Mouse (Mus musculus): ENCODE measurements around the gene Ehmt1. TPM values are rescaled to one million over a fixed set of nuclear protein-coding genes. Genes with fewer than 3 reads are reported as not detected.
"Not testable (repeated sequence)": the region's sequence is repeated elsewhere in the genome, so short reads cannot be mapped to it uniquely, and the experiment has no call there.

The Ehmt1 gene
- polyA plus RNA-seq (2015; fragmentation: Nextera tagmentation; extraction: Ambion mirVana) = 89.4 and 90.3 TPM in 2 replicates

DNA sequence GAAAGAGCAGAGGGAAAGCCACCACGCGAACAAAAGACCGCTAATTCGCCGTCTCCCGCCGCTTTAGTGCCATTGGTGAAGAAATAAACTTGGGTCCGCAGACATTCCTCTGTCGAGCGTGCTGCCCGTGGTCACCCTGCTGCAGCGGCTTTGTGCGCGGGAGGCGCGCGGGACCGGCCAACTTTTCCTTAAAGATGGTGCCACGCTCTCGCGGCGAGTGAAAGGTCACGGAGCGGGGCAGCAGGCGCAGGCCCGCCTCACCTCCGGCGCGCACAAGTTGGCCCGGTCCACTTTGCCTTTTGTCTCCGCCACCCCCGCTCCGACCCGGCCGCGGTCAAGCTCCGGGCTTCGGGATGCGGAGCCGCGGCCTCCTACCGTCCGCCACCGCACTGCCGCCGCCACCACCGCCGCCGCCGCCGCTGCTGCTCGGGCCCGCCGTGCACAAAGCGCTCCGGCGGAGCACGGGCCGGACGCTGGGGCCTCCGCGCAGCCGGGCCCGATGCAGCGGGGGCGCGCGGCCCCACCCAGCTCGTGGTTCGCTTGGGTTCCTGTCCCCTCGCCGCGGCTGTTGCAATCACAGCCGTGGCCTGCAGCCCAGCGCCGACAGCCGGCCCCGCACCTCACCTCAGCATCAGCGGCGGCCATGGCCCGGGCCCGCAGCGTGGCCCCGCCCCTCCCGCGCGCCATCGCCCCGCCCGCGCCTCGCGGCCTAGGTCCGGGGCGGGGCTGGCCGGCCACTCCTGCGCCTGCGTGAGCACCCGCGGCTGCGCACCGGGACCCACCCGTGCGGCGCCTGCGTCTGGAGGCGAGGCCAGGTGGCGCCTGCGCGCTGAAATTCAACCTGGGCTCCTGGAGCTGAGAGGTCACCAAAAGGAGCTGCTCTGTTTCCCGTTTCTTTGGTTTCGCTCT, at the start of gene Ehmt1:
Gene Ehmt1 (minus strand): TSS at position 685 of the 909 bp plus-strand sequence.
- Histone ChIP-seq H3K4me1 (replicated peaks) (peaks cover 19% of the 10 kb centered on the region), H3K36me3 (no peaks in the 10 kb centered on the region), H3K9me3 (no peaks in the 10 kb centered on the region), H3K4me2 (peak within 1 kb of the TSS; percentile 63), H3K9ac (peak within 1 kb of the TSS; percentile 88), H3K27me3 (no peaks in the 10 kb centered on the region), H3K27ac (replicated peaks) (peak within 1 kb of the TSS; percentile 94), H3K4me3 (peak within 1 kb of the TSS; percentile 93)
- peak; percentile 97 for ATAC-seq (ENCODE audit: low FRiP score, low read depth)
- WGBS = under 1% methylated on average over 96 of the region's 112 CpGs

DNA sequence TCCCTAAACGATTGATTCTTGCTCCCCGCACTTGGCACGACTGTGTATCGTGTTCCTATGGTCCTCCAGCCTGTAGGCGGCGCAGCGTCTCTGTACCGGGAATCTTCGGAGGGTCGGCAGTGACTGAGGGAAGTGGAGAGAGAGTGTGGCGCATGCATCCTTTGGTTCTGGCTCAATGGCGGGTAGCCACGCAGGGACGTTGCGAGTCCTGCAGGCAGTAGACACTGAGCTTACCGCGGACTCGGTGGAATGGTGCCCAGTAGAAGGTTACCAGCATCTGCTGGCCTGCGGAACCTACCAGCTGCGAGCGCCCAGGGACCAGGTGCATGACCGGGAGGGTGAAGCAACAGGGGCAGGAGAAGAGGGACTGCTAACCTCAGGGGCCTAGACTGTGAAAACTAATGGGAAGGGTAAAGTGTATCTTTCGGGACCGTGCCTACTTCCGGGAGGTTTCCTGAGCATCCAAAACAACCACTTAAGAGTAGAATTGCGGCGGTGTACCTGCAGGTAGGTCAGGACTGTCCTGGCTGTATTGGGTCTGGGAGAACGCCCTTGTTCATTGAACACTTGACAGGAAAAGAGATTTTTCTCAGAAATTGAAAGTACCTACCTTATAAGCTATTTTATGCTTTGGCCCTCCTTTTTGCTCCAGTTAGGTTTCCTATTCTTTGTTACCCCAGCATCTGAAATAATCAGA, 43.0 kb upstream of the Ehmt1 start, which contains the start of gene Dph7:
Gene Dph7 (plus strand): TSS at position 97 of the 697 bp plus-strand sequence.
- no peaks in the 10 kb centered on the region for H3K9me3 ChIP-seq
- H3K36me3 ChIP-seq = peaks cover 37% of the 10 kb centered on the region
- whole genome bisulfite sequencing = under 1% methylated on average over 28 of the region's 28 CpGs

GRCm38 (mm10) chr2:24960910-24961309, 41.5 kb upstream of the Ehmt1 start:
- H3K27ac ChIP-seq (replicated peaks) = no peak overlapping the region
- H3K4me3 ChIP-seq = no peak overlapping the region
- peaks cover 51% of the 10 kb centered on the region for H3K36me3 ChIP-seq
- ATAC-seq (ENCODE audit: low FRiP score, low read depth) = no peak
- peaks cover 20% of the 10 kb centered on the region for H3K4me1 ChIP-seq (replicated peaks)
- H3K9me3 ChIP-seq = no peaks in the 10 kb centered on the region
- no peaks in the 10 kb centered on the region for H3K27me3 ChIP-seq
- no peak overlapping the region for H3K9ac ChIP-seq
- H3K4me2 ChIP-seq = no peak overlapping the region
- WGBS = 35% methylated on average over 3 of the region's 3 CpGs

More for the DNA sequence above, 43.0 kb upstream of the Ehmt1 start, which contains the start of gene Dph7:
- ATAC-seq (ENCODE audit: low FRiP score, low read depth) = peak; percentile 90
- peak within 1 kb of the TSS; percentile 77 for H3K27ac ChIP-seq (replicated peaks)
- peak within 1 kb of the TSS; percentile 93 for H3K9ac ChIP-seq
- peaks cover 20% of the 10 kb centered on the region for H3K4me1 ChIP-seq (replicated peaks)
- peak within 1 kb of the TSS; percentile 74 for H3K4me2 ChIP-seq
- H3K27me3 ChIP-seq = no peaks in the 10 kb centered on the region
- H3K4me3 ChIP-seq = peak within 1 kb of the TSS; percentile 95

GRCm38 (mm10) chr2:24952537-24953055, 33.2 kb upstream of the Ehmt1 start:
- 87% methylated on average over 4 of the region's 4 CpGs for WGBS
- H3K4me3 ChIP-seq = no peak overlapping the region
- peaks cover 20% of the 10 kb centered on the region for H3K4me1 ChIP-seq (replicated peaks)
- no peak for ATAC-seq (ENCODE audit: low FRiP score, low read depth)
- H3K36me3 ChIP-seq = peaks cover 54% of the 10 kb centered on the region
- no peak overlapping the region for H3K4me2 ChIP-seq
- H3K27ac ChIP-seq (replicated peaks) = no peak overlapping the region
- H3K9ac ChIP-seq = no peak overlapping the region
- no peaks in the 10 kb centered on the region for H3K9me3 ChIP-seq
- H3K27me3 ChIP-seq = no peaks in the 10 kb centered on the region

DNA sequence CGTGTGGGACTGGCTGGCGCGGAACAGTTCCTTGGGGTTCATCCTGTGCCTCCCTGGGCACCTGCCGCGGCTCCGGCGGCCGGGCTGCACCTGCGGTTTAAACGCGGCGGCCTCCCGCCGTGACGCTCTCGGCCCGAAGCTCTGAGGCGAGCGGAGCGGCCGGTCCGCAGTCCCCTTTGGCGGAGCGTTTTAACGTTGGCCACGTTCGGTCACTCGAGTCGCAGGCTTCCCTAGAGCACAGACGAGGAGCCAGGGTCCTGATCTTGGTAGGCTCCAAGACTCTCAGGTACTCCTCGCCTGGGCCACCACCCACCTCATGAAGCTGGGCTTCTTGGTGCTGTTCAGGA, 30.7 kb upstream of the Ehmt1 start:
- H3K9me3 ChIP-seq = no peaks in the 10 kb centered on the region
- peak overlapping the region; percentile 75 for H3K27ac ChIP-seq (replicated peaks)
- no peaks in the 10 kb centered on the region for H3K27me3 ChIP-seq
- peak overlapping the region; percentile 91 for H3K4me3 ChIP-seq
- WGBS = under 1% methylated on average over 31 of the region's 31 CpGs
- ATAC-seq (ENCODE audit: low FRiP score, low read depth) = 0 out of 2 replicates have a peak, but pooled peaks have one; percentile 6
- H3K36me3 ChIP-seq = peaks cover 35% of the 10 kb centered on the region
- H3K9ac ChIP-seq = peak overlapping the region; percentile 86
- H3K4me2 ChIP-seq = peak overlapping the region; percentile 76
- peaks cover 20% of the 10 kb centered on the region for H3K4me1 ChIP-seq (replicated peaks)

DNA sequence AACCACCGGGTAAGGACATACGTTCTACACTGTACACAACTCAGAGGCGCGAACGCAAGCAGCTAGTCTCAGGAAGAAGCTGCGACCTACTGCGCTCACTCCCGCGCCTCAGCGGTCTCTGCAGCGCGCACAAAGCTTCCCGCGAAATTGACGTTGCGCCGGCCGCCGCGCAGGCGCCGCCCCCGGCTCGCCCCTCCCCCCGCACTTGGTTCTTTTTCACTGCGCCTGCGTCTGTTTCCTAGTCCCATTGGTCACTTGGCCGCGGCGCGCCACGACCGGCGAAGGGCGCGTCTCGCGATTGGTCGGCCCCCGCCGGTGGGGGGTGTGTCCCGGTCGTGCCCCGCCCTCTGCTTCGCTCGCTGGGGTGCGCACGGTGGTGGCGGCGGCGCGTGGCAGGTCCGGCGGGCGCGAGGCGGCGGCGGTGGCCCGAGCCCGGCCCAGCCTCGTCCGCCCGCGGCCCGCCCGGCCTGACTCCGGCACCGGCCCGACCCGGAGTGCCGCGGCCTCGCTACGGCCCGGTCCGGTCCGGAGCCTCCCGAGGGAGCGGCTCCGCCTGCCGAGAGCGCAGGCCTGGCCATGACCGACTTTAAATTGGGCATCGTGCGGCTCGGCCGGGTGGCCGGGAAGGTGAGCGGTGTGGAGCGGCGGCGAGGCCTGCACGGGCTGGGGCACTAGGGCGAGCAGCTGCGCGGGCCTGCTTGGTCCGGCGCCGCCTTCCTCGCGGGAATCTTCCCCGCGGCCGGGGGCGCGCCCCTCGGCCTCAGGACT, 30.2 kb upstream of the Ehmt1 start, which contains the start of gene Zmynd19:
Gene Zmynd19 (plus strand): TSS at position 372 of the 768 bp plus-strand sequence.
- peaks cover 20% of the 10 kb centered on the region for H3K4me1 ChIP-seq (replicated peaks)
- peak within 1 kb of the TSS; percentile 86 for H3K9ac ChIP-seq
- peak within 1 kb of the TSS; percentile 76 for H3K4me2 ChIP-seq
- H3K4me3 ChIP-seq = peak within 1 kb of the TSS; percentile 91
- H3K36me3 ChIP-seq = peaks cover 30% of the 10 kb centered on the region
- H3K27me3 ChIP-seq = no peaks in the 10 kb centered on the region
- H3K9me3 ChIP-seq = no peaks in the 10 kb centered on the region
- H3K27ac ChIP-seq (replicated peaks) = peak within 1 kb of the TSS; percentile 75
- ATAC-seq (ENCODE audit: low FRiP score, low read depth) = peak; percentile 98
- WGBS = 0% methylated on average over 44 of the region's 108 CpGs

- not testable (repeated sequence) for H3K9ac ChIP-seq; H3K36me3 ChIP-seq; H3K27me3 ChIP-seq; ATAC-seq (ENCODE audit: low FRiP score, low read depth); H3K4me2 ChIP-seq; H3K4me1 ChIP-seq (replicated peaks); H3K4me3 ChIP-seq; H3K27ac ChIP-seq (replicated peaks); H3K9me3 ChIP-seq
- WGBS = 60% methylated on average over 2 of the region's 2 CpGs
Observed at GRCm38 (mm10) chr2:24944304-24944703, 24.9 kb upstream of the Ehmt1 start.

GRCm38 (mm10) chr2:24942092-24942491, 22.7 kb upstream of the Ehmt1 start:
- Histone ChIP-seq H3K36me3 (no peaks in the 10 kb centered on the region), H3K4me2 (no peak overlapping the region)

DNA sequence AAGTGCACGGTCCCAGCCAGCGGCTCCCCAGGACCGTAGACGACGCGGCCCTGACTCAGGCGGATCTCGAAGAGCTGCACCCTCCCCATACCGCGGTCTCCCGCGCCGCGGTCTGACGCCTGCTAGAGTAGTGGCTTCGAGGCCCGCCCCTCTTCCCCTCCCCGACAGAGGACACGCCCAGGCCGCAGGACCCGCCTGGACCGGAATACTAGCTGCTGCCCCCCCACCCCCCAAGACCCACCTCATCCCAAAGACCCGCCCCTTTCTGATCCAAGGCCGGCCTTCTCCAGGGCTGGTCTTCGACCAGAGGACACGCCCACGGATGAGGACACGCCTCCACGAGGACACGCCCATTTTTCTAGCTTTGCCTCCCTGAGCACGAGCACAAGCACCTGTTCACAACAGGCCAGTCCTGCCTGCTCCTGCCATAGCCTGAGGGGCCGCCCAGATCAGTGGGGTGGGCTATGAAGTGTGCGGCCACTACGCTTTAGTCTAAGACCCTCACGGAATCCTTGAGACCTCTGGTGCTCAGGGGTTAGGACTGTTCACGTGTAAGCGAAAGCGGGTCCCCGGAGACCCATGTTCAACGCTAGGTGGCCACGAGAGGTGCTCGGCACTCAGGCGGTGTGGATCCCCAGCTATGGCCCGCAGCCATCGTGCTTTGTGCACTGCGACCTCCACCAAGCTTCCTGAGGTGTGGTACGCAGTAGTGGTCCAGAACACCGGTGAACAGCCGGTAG, 15.8 kb upstream of the Ehmt1 start, which contains the start of gene Arrdc1:
Gene Arrdc1 (minus strand): TSS at position 196 of the 740 bp plus-strand sequence.
- Histone ChIP-seq H3K9me3 (no peaks in the 10 kb centered on the region), H3K4me1 (replicated peaks) (peaks cover 22% of the 10 kb centered on the region), H3K9ac (peak within 1 kb of the TSS; percentile 74), H3K27ac (replicated peaks) (peak within 1 kb of the TSS; percentile 63; the same call in 1 of the 2 replicates), H3K4me3 (peak within 1 kb of the TSS; percentile 67), H3K27me3 (no peaks in the 10 kb centered on the region), H3K4me2 (peak within 1 kb of the TSS; percentile 82), H3K36me3 (no peaks in the 10 kb centered on the region)
- ATAC-seq (ENCODE audit: low FRiP score, low read depth) = peak; percentile 94
- 0% methylated on average over 48 of the region's 49 CpGs for WGBS

More at GRCm38 (mm10) chr2:24942092-24942491, 22.7 kb upstream of the Ehmt1 start:
- Histone ChIP-seq H3K4me1 (replicated peaks) (no peaks in the 10 kb centered on the region), H3K9me3 (no peaks in the 10 kb centered on the region), H3K27me3 (no peaks in the 10 kb centered on the region), H3K27ac (replicated peaks) (no peak overlapping the region), H3K9ac (no peak overlapping the region), H3K4me3 (no peak overlapping the region)
- no peak for ATAC-seq (ENCODE audit: low FRiP score, low read depth)
- WGBS = 71% methylated on average over 4 of the region's 4 CpGs

DNA sequence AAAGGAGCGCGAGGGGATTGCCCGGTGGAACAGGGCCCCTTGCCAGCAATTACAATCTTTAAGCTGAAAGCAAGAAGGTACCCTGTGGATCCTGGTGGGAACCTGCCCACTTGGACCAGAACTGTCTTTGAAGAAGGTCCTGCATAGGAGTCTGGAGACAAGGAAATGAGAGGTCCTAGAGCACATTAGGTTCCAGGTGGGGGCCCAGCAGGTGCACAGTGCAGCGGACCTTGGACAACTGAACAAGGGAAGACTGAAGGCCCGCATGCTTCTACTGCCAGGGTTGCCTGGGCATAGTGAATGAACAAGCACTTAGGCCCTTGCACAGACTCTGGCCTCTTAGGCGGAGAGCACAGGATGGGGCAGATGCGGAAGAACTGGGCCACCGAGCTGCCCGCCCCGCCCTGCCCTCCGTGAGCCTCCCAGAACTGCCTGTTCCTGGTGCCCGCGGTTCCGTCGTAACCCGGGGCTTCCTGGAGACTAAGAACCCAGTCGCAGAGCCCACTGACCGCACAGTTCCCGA, 15.1 kb upstream of the Ehmt1 start:
- H3K4me3 ChIP-seq = peak overlapping the region; percentile 67
- WGBS = 5% methylated on average over 19 of the region's 19 CpGs
- ATAC-seq (ENCODE audit: low FRiP score, low read depth) = no peak; the same call in 1 of the 2 replicates
- H3K27me3 ChIP-seq = no peaks in the 10 kb centered on the region
- peak overlapping the region; percentile 82 for H3K4me2 ChIP-seq
- no peaks in the 10 kb centered on the region for H3K9me3 ChIP-seq
- H3K27ac ChIP-seq (replicated peaks) = peak overlapping the region; percentile 63; the same call in 1 of the 2 replicates
- no peaks in the 10 kb centered on the region for H3K36me3 ChIP-seq
- peak overlapping the region; percentile 74 for H3K9ac ChIP-seq
- H3K4me1 ChIP-seq (replicated peaks) = peaks cover 22% of the 10 kb centered on the region
